In the genomic region with DNA sequence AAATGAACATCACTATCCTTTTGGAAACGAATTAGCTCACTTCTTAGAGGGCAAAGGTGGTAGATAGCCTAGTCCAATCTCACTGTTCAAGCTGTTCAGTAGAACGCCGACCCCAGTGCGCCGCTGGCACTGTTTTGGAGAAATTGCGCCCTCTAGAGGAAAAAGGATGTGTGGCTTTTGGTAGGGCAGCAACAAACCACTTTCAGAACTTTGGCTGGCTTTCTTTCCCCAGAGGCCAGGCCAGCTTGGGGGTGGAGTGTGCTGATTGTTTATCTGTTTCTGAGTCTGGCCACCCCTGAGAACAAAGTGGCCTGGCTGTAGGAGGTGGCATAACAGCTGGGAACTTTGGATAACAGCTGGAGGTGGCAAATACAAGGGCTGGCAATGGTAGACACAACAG, we compare ENCODE assay signal across 9 mouse cellular contexts. TPM values are rescaled to one million over a fixed set of nuclear protein-coding genes. Genes with fewer than 3 reads are reported as not detected.
DNase-seq lines count a peak whose midpoint lies in the region; ATAC-seq lines count a peak whose summit lies in the region.
"Had no signal": no experiment of that assay in that cellular context is flagged by ENCODE, and none has a peak within 500 bp of the region (broad histone marks: within the 10 kb centered on the region; RNA-seq: fewer than 3 reads in every experiment).

No protein-coding gene starts in this region.

- no peaks in the 10 kb centered on the region for H3K4me1 ChIP-seq in limb, embryonic 11.5 days (ENCODE audit: control insufficient read depth, insufficient read depth, low read length)
- H3K4me1 ChIP-seq in limb, embryonic 10.5 days = peaks cover 5% of the 10 kb centered on the region; the same call in 1 of the 2 replicates
- 0 out of 2 replicates have a peak, but pooled peaks cover 8% of the 10 kb centered on the region for H3K4me1 ChIP-seq in forebrain, embryonic 16.5 days (replicated peaks; ENCODE audit: control insufficient read depth, insufficient read depth, low read length)
- H3K4me1 ChIP-seq in hindbrain, embryonic 14.5 days (replicated peaks; ENCODE audit: control insufficient read depth, insufficient read depth, low read length) = no peaks in the 10 kb centered on the region
- H3K4me1 ChIP-seq in liver, embryonic 11.5 days (replicated peaks; ENCODE audit: control insufficient read depth, insufficient read depth, low read length) = no peaks in the 10 kb centered on the region; the same call in 1 of the 2 replicates

- no peak overlapping the region for H3K9ac ChIP-seq in limb, embryonic 11.5 days (ENCODE audit: low read length)
- no peak overlapping the region for H3K9ac ChIP-seq in forebrain, embryonic 16.5 days (replicated peaks; ENCODE audit: low read depth, low read length)
- no peak overlapping the region for H3K9ac ChIP-seq in hindbrain, embryonic 14.5 days
- no peak overlapping the region for H3K9ac ChIP-seq in liver, embryonic 11.5 days (ENCODE audit: low read depth, low read length)
- H3K9ac ChIP-seq: embryonic facial prominence, embryonic 15.5 days had no signal

- H3K36me3 ChIP-seq in limb, embryonic 11.5 days (ENCODE audit: control insufficient read depth, insufficient read depth, low read length) = no peaks in the 10 kb centered on the region
- H3K36me3 ChIP-seq in limb, embryonic 10.5 days = no peaks in the 10 kb centered on the region
- no peaks in the 10 kb centered on the region for H3K36me3 ChIP-seq in forebrain, embryonic 16.5 days (ENCODE audit: control insufficient read depth, insufficient read depth)
- no peaks in the 10 kb centered on the region for H3K36me3 ChIP-seq in hindbrain, embryonic 14.5 days (replicated peaks; ENCODE audit: control insufficient read depth, insufficient read depth)
- H3K36me3 ChIP-seq in liver, embryonic 11.5 days (ENCODE audit: control insufficient read depth, insufficient read depth, low read length) = no peaks in the 10 kb centered on the region
- H3K36me3 ChIP-seq: embryonic facial prominence, embryonic 15.5 days had no signal

- DNase-seq in limb, embryonic 11.5 days (ENCODE audit: low spot score) = peak; percentile 55
- DNase-seq in limb, embryonic 10.5 days (ENCODE audit: low spot score) = no peak
- peak; percentile 42 to 53 for DNase-seq in cerebellum, adult 18-20 months
- peak; percentile 73 for DNase-seq in hindbrain, embryonic 14.5 days (ENCODE audit: low spot score)
- no peak for DNase-seq in liver, embryonic 11.5 days (ENCODE audit: low spot score)
- peak; percentile 61 for DNase-seq in naive thymus-derived CD4-positive, alpha-beta T cell, adult 2 months (ENCODE audit: low read depth)
- peak; percentile 49 for DNase-seq in thymus, postnatal 25 days

- no peak overlapping the region for H3K4me2 ChIP-seq in limb, embryonic 11.5 days (ENCODE audit: low read depth, severe bottlenecking)
- H3K4me2 ChIP-seq in forebrain, embryonic 16.5 days (ENCODE audit: low read length) = no peak overlapping the region
- no peak overlapping the region for H3K4me2 ChIP-seq in hindbrain, embryonic 14.5 days (replicated peaks)
- H3K4me2 ChIP-seq in liver, embryonic 11.5 days = peak overlapping the region; percentile 54
- H3K4me2 ChIP-seq: embryonic facial prominence, embryonic 15.5 days had no signal

- ATAC-seq in limb, embryonic 11.5 days (ENCODE audit: insufficient number of reproducible peaks, low FRiP score, low TSS enrichment, low read depth) = no peak
- peak; percentile 58 for ATAC-seq in forebrain, embryonic 16.5 days
- peak; percentile 29; the same call in 1 of the 2 replicates for ATAC-seq in hindbrain, embryonic 14.5 days (ENCODE audit: low FRiP score)
- ATAC-seq in liver, embryonic 11.5 days (replicated peaks; ENCODE audit: low FRiP score) = peak; percentile 68

- WGBS in limb, embryonic 11.5 days = 19% methylated on average over 6 of the region's 6 CpGs
- WGBS in limb, embryonic 10.5 days = 17% methylated on average over 6 of the region's 6 CpGs
- WGBS in forebrain, embryonic 16.5 days = 11% methylated on average over 6 of the region's 6 CpGs
- 14% methylated on average over 6 of the region's 6 CpGs for WGBS in hindbrain, embryonic 14.5 days
- WGBS in liver, embryonic 11.5 days = 7% methylated on average over 6 of the region's 6 CpGs

- no peaks in the 10 kb centered on the region for H3K9me3 ChIP-seq in limb, embryonic 11.5 days (ENCODE audit: control insufficient read depth, low read length)
- no peaks in the 10 kb centered on the region for H3K9me3 ChIP-seq in limb, embryonic 10.5 days (replicated peaks)
- no peaks in the 10 kb centered on the region for H3K9me3 ChIP-seq in forebrain, embryonic 16.5 days (ENCODE audit: control insufficient read depth, low read length)
- H3K9me3 ChIP-seq in hindbrain, embryonic 14.5 days (ENCODE audit: control insufficient read depth, low read length) = no peaks in the 10 kb centered on the region
- no peaks in the 10 kb centered on the region for H3K9me3 ChIP-seq in liver, embryonic 11.5 days (ENCODE audit: control insufficient read depth, low read length)
- H3K9me3 ChIP-seq: embryonic facial prominence, embryonic 15.5 days had no signal

- H3K4me3 ChIP-seq in limb, embryonic 11.5 days (ENCODE audit: low read depth, low read length) = no peak overlapping the region
- H3K4me3 ChIP-seq in limb, embryonic 10.5 days = no peak overlapping the region
- H3K4me3 ChIP-seq in forebrain, embryonic 16.5 days (replicated peaks; ENCODE audit: low read length) = no peak overlapping the region
- no peak overlapping the region for H3K4me3 ChIP-seq in hindbrain, embryonic 14.5 days (replicated peaks; ENCODE audit: low read length)
- peak overlapping the region; percentile 27; the same call in 1 of the 2 replicates for H3K4me3 ChIP-seq in liver, embryonic 11.5 days (ENCODE audit: low read depth, low read length)
- H3K4me3 ChIP-seq: embryonic facial prominence, embryonic 15.5 days had no signal

- H3K27ac ChIP-seq in limb, embryonic 11.5 days (replicated peaks; ENCODE audit: low read depth, low read length) = no peak overlapping the region
- no peak overlapping the region for H3K27ac ChIP-seq in limb, embryonic 10.5 days
- H3K27ac ChIP-seq in forebrain, embryonic 16.5 days (ENCODE audit: low read length) = no peak overlapping the region
- H3K27ac ChIP-seq in hindbrain, embryonic 14.5 days = no peak overlapping the region
- no peak overlapping the region for H3K27ac ChIP-seq in liver, embryonic 11.5 days (ENCODE audit: low read depth, low read length)
- H3K27ac ChIP-seq: embryonic facial prominence, embryonic 15.5 days had no signal

- no peaks in the 10 kb centered on the region for H3K27me3 ChIP-seq in limb, embryonic 11.5 days (ENCODE audit: control insufficient read depth, insufficient read depth, low read length)
- H3K27me3 ChIP-seq in limb, embryonic 10.5 days (ENCODE audit: low read depth, poor library complexity, severe bottlenecking) = peaks cover 9% of the 10 kb centered on the region
- no peaks in the 10 kb centered on the region for H3K27me3 ChIP-seq in forebrain, embryonic 16.5 days (replicated peaks; ENCODE audit: control insufficient read depth, insufficient read depth, low read length)
- H3K27me3 ChIP-seq in hindbrain, embryonic 14.5 days (ENCODE audit: control insufficient read depth, insufficient read depth, low read length) = no peaks in the 10 kb centered on the region
- H3K27me3 ChIP-seq in liver, embryonic 11.5 days (replicated peaks; ENCODE audit: control insufficient read depth, insufficient read depth, low read length) = no peaks in the 10 kb centered on the region; the same call in 1 of the 2 replicates

RNA-seq across cellular contexts. Expression of gene Pigm, which starts 11.7 kb away (rescaled TPM):
- 12.4 and 12.6 TPM in 2 replicates for polyA plus RNA-seq in limb, embryonic 11.5 days (2014; fragmentation: Nextera tagmentation; extraction: Ambion mirVana)
- 9.9 and 10.5 TPM in 2 replicates for polyA plus RNA-seq in limb, embryonic 10.5 days (2016; fragmentation: Nextera tagmentation; extraction: Ambion mirVana)
- polyA plus RNA-seq in forebrain, embryonic 16.5 days (2015; fragmentation: Nextera tagmentation; extraction: Ambion mirVana) = 4.5 and 4.7 TPM in 2 replicates
- 5.6 and 5.9 TPM in 2 replicates for polyA plus RNA-seq in hindbrain, embryonic 14.5 days (2014; fragmentation: Nextera tagmentation; extraction: Ambion mirVana)
- 7.7 and 7.8 TPM in 2 replicates for polyA plus RNA-seq in liver, embryonic 11.5 days (2014; fragmentation: Nextera tagmentation; extraction: Ambion mirVana)

RNA-seq across cellular contexts. Expression of gene Kcnj10, which starts 23.7 kb away (rescaled TPM):
- 0.07 and 0.11 TPM in 2 replicates for polyA plus RNA-seq in limb, embryonic 11.5 days (2014; fragmentation: Nextera tagmentation; extraction: Ambion mirVana)
- polyA plus RNA-seq in limb, embryonic 10.5 days (2016; fragmentation: Nextera tagmentation; extraction: Ambion mirVana) = 0.05 TPM in 2 replicates
- 2.1 and 2.2 TPM in 2 replicates for polyA plus RNA-seq in forebrain, embryonic 16.5 days (2015; fragmentation: Nextera tagmentation; extraction: Ambion mirVana)
- polyA plus RNA-seq in hindbrain, embryonic 14.5 days (2014; fragmentation: Nextera tagmentation; extraction: Ambion mirVana) = 2.8 and 3.5 TPM in 2 replicates
- polyA plus RNA-seq in liver, embryonic 11.5 days (2014; fragmentation: Nextera tagmentation; extraction: Ambion mirVana) = 0.10 TPM in 1 of 2 replicates, not detected in the other

RNA-seq across cellular contexts. Expression of gene Kcnj9, which starts 35.6 kb away (rescaled TPM):
- not detected in 2 replicates for polyA plus RNA-seq in limb, embryonic 11.5 days (2014; fragmentation: Nextera tagmentation; extraction: Ambion mirVana)
- polyA plus RNA-seq in limb, embryonic 10.5 days (2016; fragmentation: Nextera tagmentation; extraction: Ambion mirVana) = 0.10 TPM in 1 of 2 replicates, not detected in the other
- 2.6 and 4.2 TPM in 2 replicates for polyA plus RNA-seq in forebrain, embryonic 16.5 days (2015; fragmentation: Nextera tagmentation; extraction: Ambion mirVana)
- 1.7 and 2.1 TPM in 2 replicates for polyA plus RNA-seq in hindbrain, embryonic 14.5 days (2014; fragmentation: Nextera tagmentation; extraction: Ambion mirVana)
- polyA plus RNA-seq in liver, embryonic 11.5 days (2014; fragmentation: Nextera tagmentation; extraction: Ambion mirVana) = 0.39 and 0.51 TPM in 2 replicates

Comparison
In these comparisons a context has a peak if more than half of its experiments do, and no peak if none do; other contexts are left out.
1. DNase-seq: peak in limb, embryonic 11.5 days (single experiment), cerebellum, adult 18-20 months (2 of 2), hindbrain, embryonic 14.5 days (single experiment), naive thymus-derived CD4-positive, alpha-beta T cell, adult 2 months (single experiment) and thymus, postnatal 25 days (single experiment); none in limb, embryonic 10.5 days (single experiment) and liver, embryonic 11.5 days (single experiment).